Mouse (Mus musculus): ENCODE data around the gene Spsb1.

GRCm38 (mm10) chr4:149965242-149965641 is 10.4 kb upstream of the Spsb1 start:
- TF ChIP-seq MAX (IDR thresholded peaks at IDR 0.05; ENCODE audit: low read length) = no peak
- TF ChIP-seq KAT2A (IDR thresholded peaks at IDR 0.05; ENCODE audit: insufficient replicate concordance, low read length) = no peak
- TF ChIP-seq POLR2A (IDR thresholded peaks at IDR 0.05; ENCODE audit: low read depth, low read length) = no peak
- no peak for TF ChIP-seq CTCF (conservative IDR thresholded peaks at IDR 0.05 in 1 of 2, IDR thresholded peaks at IDR 0.05 in 1 of 2; ENCODE audit: low read depth in 2 of 2, low read length in 2 of 2)
- no peak for TF ChIP-seq ELF1 (IDR thresholded peaks at IDR 0.05; ENCODE audit: low read depth, low read length)
- no peak for TF ChIP-seq E2F4 (IDR thresholded peaks at IDR 0.05; ENCODE audit: insufficient replicate concordance, low read depth, low read length)
- TF ChIP-seq SIN3A (IDR thresholded peaks at IDR 0.05; ENCODE audit: low read length) = no peak
- TF ChIP-seq CHD2 (IDR thresholded peaks at IDR 0.05; ENCODE audit: low read length) = no peak
- TF ChIP-seq MAFK (IDR thresholded peaks at IDR 0.05; ENCODE audit: insufficient replicate concordance, low read length) = no peak
- no peak for TF ChIP-seq USF1 (IDR thresholded peaks at IDR 0.05; ENCODE audit: low read depth, low read length)
- TF ChIP-seq EP300 (IDR thresholded peaks at IDR 0.05; ENCODE audit: low read length) = no peak
- TF ChIP-seq POLR2AphosphoS2 (IDR thresholded peaks at IDR 0.05; ENCODE audit: low read depth, low read length) = no peak
- TF ChIP-seq BHLHE40 (IDR thresholded peaks at IDR 0.05; ENCODE audit: low read depth, low read length) = no peak
